Mouse (Mus musculus): Measurements from ENCODE around the gene Rap1b.
"Not testable (repeated sequence)": the region's sequence is repeated elsewhere in the genome, so short reads cannot be mapped to it uniquely, and the experiment has no call there.

The Rap1b gene

DNA sequence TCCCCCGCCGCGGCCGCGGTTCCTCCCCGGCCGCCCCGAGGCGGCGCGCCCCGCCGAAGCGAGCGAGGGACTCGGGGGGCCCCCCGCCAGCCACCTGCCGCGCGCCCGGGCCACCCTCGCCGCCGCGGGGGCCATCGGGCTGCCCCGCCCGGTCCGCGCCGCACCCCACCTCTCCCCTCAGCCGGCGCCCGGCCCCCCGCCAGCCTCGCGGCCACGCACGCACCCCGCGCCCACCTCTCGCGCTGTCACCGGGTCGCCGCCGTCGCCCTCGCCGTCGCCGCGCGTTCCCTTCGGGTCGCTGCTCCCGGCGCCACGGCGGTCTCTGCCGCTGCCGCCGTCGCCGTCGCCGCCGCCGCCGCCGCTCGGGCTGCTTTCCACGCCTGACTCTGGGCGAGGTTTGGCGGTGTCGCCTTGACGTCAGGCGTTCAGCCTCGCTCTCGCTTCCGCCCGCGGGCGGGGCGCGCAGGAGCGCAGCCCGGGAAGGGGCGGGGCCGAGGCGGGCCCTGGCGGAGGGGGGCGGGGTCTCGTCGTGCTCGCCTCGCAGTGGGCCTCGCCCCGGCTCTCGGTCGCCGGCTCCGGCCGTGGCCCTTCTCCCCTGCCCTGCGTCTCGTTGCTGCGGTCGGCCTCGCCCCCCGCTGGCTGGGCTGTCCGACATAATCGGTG is at the start of gene Rap1b:
TSS of gene Rap1b (minus strand) at position 439 of the 663 bp plus-strand sequence.
- DNase-seq (ENCODE audit: low read depth) = peak; percentile 88

DNA sequence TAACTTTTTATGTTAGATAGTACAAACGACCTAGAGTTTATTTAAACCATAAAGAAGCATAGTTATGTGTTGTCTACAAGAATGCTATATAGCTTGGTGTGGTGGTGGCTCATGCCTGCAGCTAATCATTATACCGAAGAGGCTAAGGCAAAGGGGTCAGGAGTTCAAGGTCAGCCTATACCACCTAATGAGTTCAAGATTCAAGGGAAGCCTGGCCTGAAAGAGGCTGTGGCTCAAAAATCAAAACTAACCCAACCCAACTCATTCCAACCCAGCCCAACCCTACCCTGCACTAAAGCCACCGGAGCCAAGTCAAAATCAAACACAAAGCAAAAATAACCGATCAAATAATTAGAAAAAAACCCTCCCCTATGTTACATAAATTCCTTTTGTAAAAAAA is 49.4 kb upstream of the Rap1b start:
- no peak for DNase-seq (ENCODE audit: low read depth)

- no peak for DNase-seq (ENCODE audit: low read depth)
Measured at GRCm38 (mm10) chr10:117894114-117895035, 48.5 kb upstream of the Rap1b start.

GRCm38 (mm10) chr10:117893128-117893527 is 47.3 kb upstream of the Rap1b start:
- not testable (repeated sequence) for DNase-seq (ENCODE audit: low read depth)

GRCm38 (mm10) chr10:117891327-117891726 is 45.5 kb upstream of the Rap1b start:
- DNase-seq (ENCODE audit: low read depth) = no peak

DNA sequence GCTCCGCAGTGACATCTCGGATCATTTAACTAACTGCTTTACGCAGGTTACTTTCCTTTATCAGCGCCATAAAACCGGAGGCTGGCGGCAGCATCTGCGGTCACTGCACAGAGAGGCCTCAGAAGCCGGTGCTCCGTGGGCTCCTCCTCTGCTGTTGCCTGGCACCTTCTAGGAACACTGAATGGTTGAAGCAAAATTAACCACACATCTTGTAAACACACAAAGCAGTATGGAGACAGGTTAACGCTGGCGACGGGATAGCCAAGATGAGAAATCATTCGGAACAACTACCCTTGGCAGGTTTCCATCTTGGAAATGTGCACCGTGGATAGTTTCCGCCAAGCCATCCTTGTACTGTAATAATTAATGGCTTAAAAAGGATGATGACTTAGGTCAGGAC is 43.0 kb upstream of the Rap1b start:
- no peak for DNase-seq (ENCODE audit: low read depth)

DNA sequence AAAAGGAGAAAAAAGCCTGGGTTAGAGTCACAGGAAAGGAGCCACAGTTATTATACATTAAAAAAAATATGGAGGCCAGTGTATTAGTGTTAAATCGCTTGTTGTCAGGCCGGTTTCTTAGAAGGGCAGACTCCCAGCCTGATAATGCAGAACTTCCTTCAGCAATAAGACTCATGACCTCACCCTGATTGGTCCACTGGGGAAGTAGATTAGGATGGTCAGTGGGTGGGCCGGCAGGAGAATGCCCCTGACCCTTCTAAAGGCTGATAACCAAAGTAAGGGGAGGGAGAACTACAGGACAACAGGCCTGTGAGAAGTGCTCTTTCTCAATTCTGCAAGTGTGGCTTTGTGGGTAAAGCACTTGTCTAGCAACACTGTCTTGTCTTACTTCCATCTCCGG is 39.5 kb upstream of the Rap1b start:
- no peak for DNase-seq (ENCODE audit: low read depth)

DNA sequence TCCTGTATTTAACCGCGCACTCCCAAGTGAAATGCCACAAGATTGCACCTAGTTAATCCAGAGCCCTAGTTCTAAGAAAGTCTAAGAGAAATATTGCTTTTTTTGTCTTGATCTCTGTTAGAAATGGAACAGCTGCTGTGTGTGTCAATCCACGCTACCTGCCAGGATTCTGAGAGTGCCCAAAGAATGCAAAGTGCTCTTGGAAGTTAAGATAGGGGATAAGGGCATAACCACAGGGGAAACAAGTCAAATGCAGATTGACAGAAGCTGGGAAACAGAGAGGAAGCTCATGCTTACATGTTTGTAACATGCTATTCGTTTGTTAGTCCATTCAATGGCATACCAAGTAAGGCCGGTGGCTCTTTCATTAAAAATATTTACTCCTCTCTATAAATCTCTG is 38.9 kb upstream of the Rap1b start:
- no peak for DNase-seq (ENCODE audit: low read depth)

DNA sequence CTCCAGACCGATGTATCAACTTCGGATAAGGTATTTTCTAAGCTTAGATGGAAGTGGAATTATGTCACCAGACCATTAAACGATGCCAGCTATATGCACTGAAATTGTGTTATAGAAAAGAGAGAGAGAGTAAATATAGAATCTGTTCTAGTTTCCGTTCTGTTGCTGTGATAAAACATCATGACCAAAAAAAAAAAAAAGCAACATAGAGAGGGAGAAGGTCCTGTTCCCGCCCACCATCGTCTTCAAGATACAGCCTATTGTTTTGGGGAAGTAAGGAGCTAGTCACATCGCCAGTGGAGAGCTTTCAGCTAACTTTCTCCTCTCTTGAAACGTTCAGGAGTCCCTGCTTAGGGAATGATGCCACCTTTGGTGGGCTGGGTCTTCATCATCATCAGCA is 37.6 kb upstream of the Rap1b start:
- no peak for DNase-seq (ENCODE audit: low read depth)

DNA sequence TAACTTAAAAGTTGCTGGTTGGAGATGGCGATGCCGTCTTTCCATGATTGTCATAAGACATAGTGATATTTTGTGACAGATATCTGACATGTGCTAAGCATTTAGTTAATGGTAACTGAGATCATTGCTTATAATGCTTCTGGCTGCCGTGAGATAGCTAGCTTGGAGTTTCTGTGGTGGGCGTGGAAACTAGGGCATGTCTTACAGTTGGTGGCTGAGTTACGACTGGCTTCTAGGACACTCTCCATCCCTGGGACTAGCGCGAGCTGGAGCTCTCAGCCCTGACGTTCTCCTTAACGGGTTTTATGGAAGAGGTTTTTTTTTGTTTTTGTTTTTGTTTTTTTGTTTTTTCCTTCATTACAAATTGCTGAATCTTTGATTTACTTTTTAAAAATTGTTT is 32.8 kb upstream of the Rap1b start:
- DNase-seq (ENCODE audit: low read depth) = no peak

DNA sequence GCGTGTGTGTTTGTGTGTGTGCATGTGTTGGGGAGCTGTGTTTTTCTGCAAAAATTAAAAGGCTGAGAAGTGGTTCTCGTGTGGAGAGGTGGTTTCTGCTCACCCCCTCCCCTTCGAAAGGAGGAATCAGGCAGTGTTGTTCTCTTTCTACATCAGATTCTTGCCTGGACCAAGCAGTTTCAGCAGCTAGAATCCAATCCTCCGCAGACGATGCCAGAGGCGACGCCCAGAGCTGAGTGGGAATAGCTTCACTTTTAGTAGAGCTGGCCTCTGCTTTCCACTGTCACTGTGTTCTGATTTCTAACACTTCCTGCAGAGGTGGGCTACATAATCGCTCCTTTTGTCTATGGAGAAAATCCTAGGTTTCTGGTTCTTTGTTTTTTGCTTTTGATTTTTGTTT is 31.0 kb upstream of the Rap1b start:
- no peak for DNase-seq (ENCODE audit: low read depth)

DNA sequence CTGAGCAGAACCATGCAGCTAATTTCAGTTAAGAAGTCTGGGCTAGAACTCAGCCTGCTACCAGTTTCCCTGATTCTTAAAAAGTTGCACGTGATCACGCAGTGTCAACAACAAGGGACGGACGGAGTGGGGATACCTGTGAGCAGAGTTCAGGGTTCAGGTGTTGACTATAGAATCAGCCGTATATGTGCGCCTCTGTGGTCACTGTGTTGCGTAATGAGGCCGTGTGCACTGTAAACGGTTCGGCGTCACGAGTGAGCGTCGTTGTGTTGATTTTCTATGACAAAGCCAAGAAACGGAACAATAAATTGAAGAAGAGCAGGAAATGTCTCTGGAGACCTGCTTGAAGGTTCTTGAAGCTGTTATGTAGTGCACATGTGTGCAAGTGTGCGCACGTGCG is 30.6 kb upstream of the Rap1b start:
- DNase-seq (ENCODE audit: low read depth) = peak; percentile 45

GRCm38 (mm10) chr10:117874936-117875335 is 29.1 kb upstream of the Rap1b start:
- DNase-seq (ENCODE audit: low read depth) = no peak

DNA sequence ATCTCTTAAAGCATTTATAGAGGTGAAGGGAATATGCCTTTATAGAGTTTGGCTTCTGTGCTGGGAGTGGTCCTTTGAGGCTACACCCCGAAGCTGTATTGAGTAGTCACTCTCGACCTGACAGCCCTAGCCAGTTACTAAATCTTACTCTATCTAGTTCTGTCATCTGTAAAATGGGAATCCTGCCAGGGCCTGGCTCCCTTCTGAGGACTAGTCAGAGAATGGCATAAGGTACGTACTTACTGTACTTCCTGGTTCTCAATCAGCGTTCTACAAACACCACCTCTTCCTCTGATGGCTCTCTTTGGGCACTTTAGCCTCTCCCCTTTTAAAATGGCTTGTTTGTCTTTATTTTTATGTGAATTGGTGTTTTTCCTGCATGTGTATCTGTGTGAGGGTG is 28.1 kb upstream of the Rap1b start:
- DNase-seq (ENCODE audit: low read depth) = peak; percentile 67

- DNase-seq (ENCODE audit: low read depth) = no peak
Measured at GRCm38 (mm10) chr10:117872468-117872867, 26.6 kb upstream of the Rap1b start.

GRCm38 (mm10) chr10:117867301-117867700 is 21.5 kb upstream of the Rap1b start:
- no peak for DNase-seq (ENCODE audit: low read depth)

GRCm38 (mm10) chr10:117866641-117867040 is 20.8 kb upstream of the Rap1b start:
- DNase-seq (ENCODE audit: low read depth) = no peak

GRCm38 (mm10) chr10:117864695-117865094 is 18.9 kb upstream of the Rap1b start:
- DNase-seq (ENCODE audit: low read depth) = no peak

DNA sequence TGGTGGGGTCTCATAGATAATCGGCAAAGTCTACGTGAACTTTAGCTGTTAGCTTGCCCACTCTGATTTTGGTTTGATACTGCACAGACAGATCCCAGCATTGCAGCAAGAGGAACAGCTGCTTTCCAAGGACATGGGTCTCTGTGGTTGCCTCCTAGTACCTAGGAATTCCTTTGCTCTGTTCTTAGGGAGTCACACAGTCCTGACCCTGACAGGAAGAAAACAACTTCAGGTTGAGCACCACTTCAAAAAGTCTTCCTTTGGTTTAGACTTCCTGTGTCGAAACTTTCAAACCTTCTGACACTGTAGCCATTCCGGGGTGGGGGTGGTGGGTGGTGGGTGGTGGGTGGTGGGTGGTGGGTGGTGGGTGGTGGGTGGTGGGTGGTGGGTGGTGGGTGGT is 18.4 kb upstream of the Rap1b start:
- no peak for DNase-seq (ENCODE audit: low read depth)

- DNase-seq (ENCODE audit: low read depth) = no peak
Measured at GRCm38 (mm10) chr10:117862014-117862580, 16.3 kb upstream of the Rap1b start.

DNA sequence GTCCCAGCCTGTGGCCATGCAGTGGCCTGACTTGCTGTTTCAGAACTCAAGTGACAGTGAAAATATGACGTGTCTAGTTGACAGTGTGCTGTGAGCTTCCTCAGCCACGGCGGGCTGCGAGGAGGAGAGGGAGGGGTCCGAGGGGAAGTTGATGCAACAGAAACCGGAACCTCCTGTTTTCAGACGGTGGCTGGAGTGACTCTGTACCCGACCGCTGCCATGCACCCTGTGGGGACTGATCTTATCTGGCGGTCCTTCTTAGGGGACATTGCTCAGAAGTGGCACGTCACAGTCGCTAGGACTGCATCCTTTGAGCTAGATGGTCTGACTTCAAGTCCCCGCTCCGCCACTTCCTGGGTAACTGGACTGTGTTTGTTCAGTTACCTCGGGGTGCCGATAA is 15.1 kb upstream of the Rap1b start:
- DNase-seq (ENCODE audit: low read depth) = peak; percentile 96

DNA sequence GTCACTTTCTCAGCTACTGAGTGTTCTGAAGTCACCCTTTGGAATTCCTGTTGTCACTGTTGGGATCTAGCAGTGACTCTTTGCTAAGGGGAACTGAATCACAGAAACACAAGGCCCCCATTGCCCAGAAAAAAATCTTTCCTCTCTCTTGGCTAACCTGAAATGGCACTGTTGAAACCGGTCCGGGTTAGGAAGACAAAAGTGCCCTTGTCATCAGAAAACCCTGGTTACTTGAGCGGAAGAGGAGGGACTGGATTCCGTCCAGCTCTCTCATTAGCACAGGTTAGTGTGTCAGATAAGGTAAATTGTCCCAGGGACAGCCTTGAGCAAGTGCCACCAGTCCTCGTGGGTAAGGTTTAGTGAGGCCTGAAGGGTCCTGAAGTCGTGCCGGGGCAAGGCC is 14.5 kb upstream of the Rap1b start:
- no peak for DNase-seq (ENCODE audit: low read depth)

GRCm38 (mm10) chr10:117859800-117860199 is 14.0 kb upstream of the Rap1b start:
- DNase-seq (ENCODE audit: low read depth) = no peak
